Mouse (Mus musculus): ENCODE results near the gene Magi1. TPM values are rescaled to one million over a fixed set of nuclear protein-coding genes. Genes with fewer than 3 reads are reported as not detected.

The Magi1 gene
- polyA plus RNA-seq, 1 experiment, result 2.1 TPM

GRCm38 (mm10) chr6:94199696-94200095, 84.0 kb downstream of the Magi1 start:
- WGBS, result 76% methylated on average over 2 of the region's 2 CpGs
- H3K4me1 ChIP-seq (replicated peaks; ENCODE audit: control insufficient read depth, insufficient read depth, low read length), result no peaks in the 10 kb centered on the region
- no peak for DNase-seq
- no peaks in the 10 kb centered on the region for H3K27me3 ChIP-seq (ENCODE audit: control insufficient read depth, insufficient read depth, low read length)
- TF ChIP-seq CTCF (IDR thresholded peaks at IDR 0.05; ENCODE audit: borderline replicate concordance, control insufficient read depth, extremely low read depth, insufficient read depth, low read length, poor library complexity) (no peak), POLR2A (IDR thresholded peaks at IDR 0.05; ENCODE audit: control insufficient read depth, extremely low read depth, insufficient read depth, low read length, poor library complexity) (no peak)
- no peak overlapping the region for H3K4me3 ChIP-seq (ENCODE audit: control insufficient read depth, insufficient read depth, low read length)
- no peaks in the 10 kb centered on the region for H3K36me3 ChIP-seq (ENCODE audit: control insufficient read depth, insufficient read depth, low read length)
- H3K27ac ChIP-seq (ENCODE audit: control insufficient read depth, insufficient read depth, low read length), result no peak overlapping the region

GRCm38 (mm10) chr6:94197831-94198230, 85.9 kb downstream of the Magi1 start:
- no peak for DNase-seq

GRCm38 (mm10) chr6:94195303-94195911, 88.3 kb downstream of the Magi1 start:
- Histone ChIP-seq H3K4me1 (replicated peaks; ENCODE audit: control insufficient read depth, insufficient read depth, low read length) (no peaks in the 10 kb centered on the region), H3K36me3 (ENCODE audit: control insufficient read depth, insufficient read depth, low read length) (no peaks in the 10 kb centered on the region), H3K4me3 (ENCODE audit: control insufficient read depth, insufficient read depth, low read length) (no peak overlapping the region), H3K27me3 (ENCODE audit: control insufficient read depth, insufficient read depth, low read length) (no peaks in the 10 kb centered on the region), H3K27ac (ENCODE audit: control insufficient read depth, insufficient read depth, low read length) (no peak overlapping the region)
- no peak for TF ChIP-seq CTCF (IDR thresholded peaks at IDR 0.05; ENCODE audit: borderline replicate concordance, control insufficient read depth, extremely low read depth, insufficient read depth, low read length, poor library complexity)
- TF ChIP-seq POLR2A (IDR thresholded peaks at IDR 0.05; ENCODE audit: control insufficient read depth, extremely low read depth, insufficient read depth, low read length, poor library complexity), result no peak
- no peak for DNase-seq
- WGBS, result 68% methylated on average over 14 of the region's 14 CpGs

More at GRCm38 (mm10) chr6:94197831-94198230, 85.9 kb downstream of the Magi1 start:
- no peaks in the 10 kb centered on the region for H3K4me1 ChIP-seq (replicated peaks; ENCODE audit: control insufficient read depth, insufficient read depth, low read length)
- H3K27me3 ChIP-seq (ENCODE audit: control insufficient read depth, insufficient read depth, low read length), result no peaks in the 10 kb centered on the region
- no peaks in the 10 kb centered on the region for H3K36me3 ChIP-seq (ENCODE audit: control insufficient read depth, insufficient read depth, low read length)
- no peak overlapping the region for H3K27ac ChIP-seq (ENCODE audit: control insufficient read depth, insufficient read depth, low read length)
- H3K4me3 ChIP-seq (ENCODE audit: control insufficient read depth, insufficient read depth, low read length), result no peak overlapping the region
- TF ChIP-seq CTCF (IDR thresholded peaks at IDR 0.05; ENCODE audit: borderline replicate concordance, control insufficient read depth, extremely low read depth, insufficient read depth, low read length, poor library complexity) (no peak), POLR2A (IDR thresholded peaks at IDR 0.05; ENCODE audit: control insufficient read depth, extremely low read depth, insufficient read depth, low read length, poor library complexity) (no peak)
- 75% methylated on average over 1 of the region's 1 CpGs for WGBS

- Histone ChIP-seq H3K27ac (ENCODE audit: control insufficient read depth, insufficient read depth, low read length) (no peak overlapping the region), H3K4me1 (replicated peaks; ENCODE audit: control insufficient read depth, insufficient read depth, low read length) (no peaks in the 10 kb centered on the region), H3K36me3 (ENCODE audit: control insufficient read depth, insufficient read depth, low read length) (no peaks in the 10 kb centered on the region), H3K27me3 (ENCODE audit: control insufficient read depth, insufficient read depth, low read length) (no peaks in the 10 kb centered on the region), H3K4me3 (ENCODE audit: control insufficient read depth, insufficient read depth, low read length) (no peak overlapping the region)
- TF ChIP-seq POLR2A (IDR thresholded peaks at IDR 0.05; ENCODE audit: control insufficient read depth, extremely low read depth, insufficient read depth, low read length, poor library complexity) (no peak), CTCF (IDR thresholded peaks at IDR 0.05; ENCODE audit: borderline replicate concordance, control insufficient read depth, extremely low read depth, insufficient read depth, low read length, poor library complexity) (no peak)
- 71% methylated on average over 5 of the region's 5 CpGs for WGBS
- no peak for DNase-seq
These were observed 92.9 kb downstream of the Magi1 start for GRCm38 (mm10) chr6:94190830-94191229.

- TF ChIP-seq POLR2A (IDR thresholded peaks at IDR 0.05; ENCODE audit: control insufficient read depth, extremely low read depth, insufficient read depth, low read length, poor library complexity), result no peak
- no peak for TF ChIP-seq CTCF (IDR thresholded peaks at IDR 0.05; ENCODE audit: borderline replicate concordance, control insufficient read depth, extremely low read depth, insufficient read depth, low read length, poor library complexity)
- no peak overlapping the region for H3K27ac ChIP-seq (ENCODE audit: control insufficient read depth, insufficient read depth, low read length)
- no peaks in the 10 kb centered on the region for H3K4me1 ChIP-seq (replicated peaks; ENCODE audit: control insufficient read depth, insufficient read depth, low read length)
- 25% methylated on average over 5 of the region's 5 CpGs for WGBS
- no peak for DNase-seq
- H3K27me3 ChIP-seq (ENCODE audit: control insufficient read depth, insufficient read depth, low read length), result no peaks in the 10 kb centered on the region
- H3K36me3 ChIP-seq (ENCODE audit: control insufficient read depth, insufficient read depth, low read length), result no peaks in the 10 kb centered on the region
- H3K4me3 ChIP-seq (ENCODE audit: control insufficient read depth, insufficient read depth, low read length), result no peak overlapping the region
These were observed 94.3 kb downstream of the Magi1 start for GRCm38 (mm10) chr6:94189379-94189778.

GRCm38 (mm10) chr6:94186628-94187319, 96.9 kb downstream of the Magi1 start:
- DNase-seq, result no peak
- H3K36me3 ChIP-seq (ENCODE audit: control insufficient read depth, insufficient read depth, low read length), result no peaks in the 10 kb centered on the region
- H3K4me1 ChIP-seq (replicated peaks; ENCODE audit: control insufficient read depth, insufficient read depth, low read length), result no peaks in the 10 kb centered on the region
- H3K4me3 ChIP-seq (ENCODE audit: control insufficient read depth, insufficient read depth, low read length), result no peak overlapping the region
- 15% methylated on average over 7 of the region's 7 CpGs for WGBS
- no peak overlapping the region for H3K27ac ChIP-seq (ENCODE audit: control insufficient read depth, insufficient read depth, low read length)
- TF ChIP-seq POLR2A (IDR thresholded peaks at IDR 0.05; ENCODE audit: control insufficient read depth, extremely low read depth, insufficient read depth, low read length, poor library complexity), result no peak
- TF ChIP-seq CTCF (IDR thresholded peaks at IDR 0.05; ENCODE audit: borderline replicate concordance, control insufficient read depth, extremely low read depth, insufficient read depth, low read length, poor library complexity), result no peak
- no peaks in the 10 kb centered on the region for H3K27me3 ChIP-seq (ENCODE audit: control insufficient read depth, insufficient read depth, low read length)

All from thymus, adult 2 months (tissue).